Mouse (Mus musculus) spleen, postnatal 4 days (tissue): ENCODE measurements around the gene Stam.

Source experiments
- DNase-seq, 2 experiments: peaks; one replicate each; pipeline ENCODE4 v3.0.0; 2022; ENCODE audit warnings: low spot score in 2 of 2

Stam gene

DNA sequence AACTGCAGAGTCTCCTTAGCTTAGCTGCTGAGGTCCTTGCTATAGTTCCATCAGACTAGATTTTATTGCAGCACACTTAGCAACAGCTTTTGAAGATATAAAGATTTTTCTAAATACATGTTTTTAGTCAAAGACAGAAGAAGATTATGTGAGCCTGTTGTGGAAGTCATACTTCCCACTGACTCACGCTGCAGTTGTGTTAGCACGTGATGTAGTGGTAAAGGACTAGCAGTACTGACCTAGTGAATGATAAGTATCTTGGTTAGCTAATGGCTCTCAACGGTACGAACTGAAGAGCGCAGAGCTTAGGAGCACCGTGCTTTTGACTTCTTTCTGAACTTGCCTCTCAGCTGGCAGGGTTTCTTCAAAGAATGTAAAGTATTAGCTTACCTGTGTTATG, 52.5 kb downstream of the Stam start:
- DNase-seq = no peak

DNA sequence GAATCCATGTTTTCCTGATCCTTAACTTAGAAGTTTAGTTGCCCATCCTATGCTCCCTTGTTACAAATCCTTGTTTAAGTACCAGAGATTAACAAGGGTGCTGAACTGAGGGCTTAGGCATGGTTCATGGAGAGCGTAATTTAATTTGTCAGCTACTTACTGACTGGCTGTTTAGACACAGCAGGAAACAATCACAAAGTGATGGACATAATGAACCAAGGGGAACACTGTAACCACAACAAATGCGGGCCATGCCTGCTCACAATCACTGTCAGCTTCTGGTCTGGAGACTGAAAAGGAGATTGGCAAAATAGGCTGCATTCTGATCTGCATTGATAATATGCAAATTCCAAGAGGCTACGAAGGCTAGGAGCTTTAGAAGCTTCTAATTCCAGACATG, 53.7 kb downstream of the Stam start:
- DNase-seq = no peak

DNA sequence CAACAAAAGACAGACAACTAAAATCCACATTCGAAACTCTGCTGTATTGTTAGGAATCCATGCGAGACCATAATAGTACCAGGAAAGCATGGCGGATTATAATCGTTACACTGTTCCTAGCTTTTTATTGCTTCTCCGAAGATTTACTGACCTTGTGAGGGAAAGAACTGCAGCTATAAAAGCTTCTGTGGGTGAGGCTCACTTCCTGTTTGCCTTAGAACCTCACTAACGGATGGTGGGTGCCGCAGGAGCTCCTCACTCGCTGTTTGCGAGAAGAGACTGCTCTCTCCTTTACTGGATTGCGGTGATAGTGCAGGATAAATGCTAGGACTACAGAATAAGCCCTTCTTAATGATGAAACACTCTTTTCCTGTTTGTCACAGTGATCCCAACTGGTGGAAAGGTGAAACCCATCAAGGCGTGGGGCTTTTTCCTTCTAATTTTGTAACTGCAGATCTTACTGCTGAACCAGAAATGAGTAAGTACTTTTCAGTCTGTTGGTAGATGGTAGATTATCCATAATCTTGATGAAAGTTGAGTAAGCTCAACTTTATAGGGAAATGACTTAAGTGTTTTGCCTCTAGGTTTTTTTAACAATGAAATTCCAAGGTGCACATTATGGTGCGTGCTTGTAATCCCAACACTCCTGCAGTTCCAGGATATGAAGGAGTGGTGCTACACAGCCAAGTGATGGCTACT, 56.9 kb downstream of the Stam start:
- no peak for DNase-seq

DNA sequence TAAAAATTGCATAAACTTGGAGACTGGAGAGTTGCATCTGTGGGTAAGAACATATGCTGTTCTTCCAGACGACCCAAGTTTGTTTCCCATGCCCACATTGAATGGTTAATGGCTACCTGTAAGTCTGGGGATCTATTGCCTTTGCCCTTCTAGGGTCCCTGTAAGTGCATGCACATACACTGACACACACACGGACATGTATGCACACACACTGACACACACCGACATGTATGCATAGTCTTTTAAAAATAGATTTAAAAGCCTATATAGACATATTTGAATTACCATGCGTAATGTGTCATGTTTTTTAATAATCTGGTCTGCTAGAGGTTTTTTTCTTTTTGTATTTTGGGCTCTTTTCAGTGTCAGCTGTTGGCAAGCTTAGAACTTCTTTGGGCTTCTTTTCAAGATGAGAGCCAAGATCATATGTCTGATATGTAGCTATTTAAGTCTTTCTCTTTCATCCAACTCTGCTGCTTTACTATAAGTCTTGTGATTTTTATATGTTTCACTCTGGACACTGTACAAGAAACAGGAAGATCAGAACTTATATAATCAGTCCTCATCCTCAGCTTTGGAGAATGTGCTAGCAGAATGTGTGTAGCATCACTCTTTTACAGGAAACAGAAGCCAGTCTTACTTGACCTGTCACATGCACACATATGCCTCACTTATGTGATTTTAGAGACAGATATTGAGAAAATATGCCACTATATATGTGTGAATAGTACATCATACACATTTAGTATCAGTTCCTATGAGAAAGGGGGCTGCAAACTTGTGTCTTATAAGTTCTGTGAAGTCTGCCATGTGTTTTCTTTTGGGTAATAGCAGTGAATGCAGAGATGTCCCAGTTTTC, 58.8 kb downstream of the Stam start:
- no peak for DNase-seq

DNA sequence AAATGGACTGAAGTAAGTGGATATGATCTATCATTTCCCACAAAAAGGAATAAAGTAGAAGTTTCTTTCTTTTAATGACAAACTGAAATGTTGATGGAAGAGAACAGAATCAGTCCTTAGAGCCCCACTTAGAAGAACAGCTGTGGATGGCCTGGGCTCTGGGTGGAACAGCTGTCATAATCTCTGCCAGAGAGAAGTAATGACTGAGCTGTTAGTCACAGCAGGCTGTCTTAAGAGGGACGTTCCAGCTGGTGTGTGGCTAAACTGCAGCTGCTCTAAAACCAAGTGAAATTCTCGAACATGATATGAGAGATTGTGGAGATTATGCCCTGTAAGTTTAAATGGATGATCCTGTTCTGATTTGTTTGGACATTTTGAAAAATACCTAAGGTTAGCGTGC, 63.0 kb downstream of the Stam start:
- no peak for DNase-seq

DNA sequence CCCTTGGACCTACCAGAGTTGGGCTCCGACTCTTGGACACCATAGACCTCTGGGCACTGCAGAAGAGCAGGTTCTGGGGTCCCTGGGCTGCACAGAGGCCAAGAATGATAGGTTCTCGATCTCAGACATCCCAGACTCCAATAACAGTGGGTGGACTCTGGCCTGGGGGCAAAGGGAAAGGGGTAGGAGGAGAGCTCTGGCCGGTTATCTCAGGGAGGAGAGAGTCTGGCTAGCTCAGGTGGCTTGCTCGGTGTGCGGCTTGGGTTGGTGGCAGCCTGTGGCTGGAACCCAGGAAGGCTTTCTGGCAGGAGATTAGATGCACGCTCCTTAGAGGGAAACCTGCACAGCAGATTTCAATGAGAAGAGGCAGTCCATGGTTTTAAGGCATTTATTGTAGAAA, 65.7 kb downstream of the Stam start:
- DNase-seq = no peak

DNA sequence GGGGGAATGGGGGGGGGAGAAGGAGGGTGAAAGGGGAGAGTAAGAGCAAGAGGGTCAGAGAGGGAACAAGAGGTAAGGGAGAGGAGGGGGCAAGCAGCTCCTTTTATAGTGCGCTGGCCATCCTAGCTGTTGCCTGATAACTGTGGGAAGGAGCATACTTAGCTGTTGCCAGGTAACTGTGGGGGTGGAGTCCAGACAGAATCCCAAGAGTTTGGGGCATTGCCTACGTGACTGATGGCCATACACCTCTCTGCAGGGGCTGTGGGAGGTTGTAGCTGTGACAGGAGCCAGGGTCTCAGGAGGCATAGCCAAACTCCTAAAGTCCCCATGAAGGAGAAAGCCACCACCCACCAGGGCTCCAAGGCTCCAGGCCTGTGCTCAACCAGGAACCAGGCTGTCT, 66.1 kb downstream of the Stam start:
- DNase-seq = no peak

DNA sequence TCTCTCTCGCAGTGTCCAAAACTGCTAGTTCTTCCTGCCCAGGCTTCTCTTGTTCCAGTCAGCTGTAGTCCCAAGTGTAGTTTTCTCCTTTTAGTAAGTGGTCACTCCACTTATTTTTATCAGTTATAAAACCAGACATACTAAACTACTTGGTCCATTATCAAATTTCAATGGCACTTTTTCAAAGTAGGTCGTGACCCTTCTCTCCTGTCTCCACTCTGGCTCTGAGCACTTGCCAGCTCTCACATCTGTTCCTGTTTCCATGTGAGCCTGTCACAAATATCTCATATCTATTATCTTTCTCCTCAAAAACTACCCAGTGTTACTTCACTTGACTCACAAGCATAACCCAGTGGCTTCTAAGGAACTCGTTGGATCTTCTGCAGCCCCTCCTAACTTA, 71.4 kb downstream of the Stam start:
- DNase-seq = no peak

DNA sequence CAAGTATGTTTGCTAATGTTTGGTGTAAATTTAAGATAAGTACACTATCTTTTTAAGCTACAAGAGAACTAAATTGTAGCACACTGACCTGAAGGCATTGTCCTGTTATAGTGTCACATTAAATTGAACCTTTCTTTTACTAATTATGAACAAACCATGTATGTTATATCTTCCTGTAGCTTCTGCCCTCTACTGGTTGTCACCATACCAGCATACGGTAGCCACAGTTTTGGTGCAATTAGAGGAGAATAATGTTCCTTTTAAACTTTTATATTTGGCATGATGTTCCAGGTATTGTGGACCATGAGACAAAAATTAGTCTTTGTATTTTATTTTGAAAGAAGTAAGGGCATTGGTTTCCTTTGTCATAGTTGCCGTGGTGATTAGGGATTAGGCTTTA, 73.0 kb downstream of the Stam start:
- no peak for DNase-seq

DNA sequence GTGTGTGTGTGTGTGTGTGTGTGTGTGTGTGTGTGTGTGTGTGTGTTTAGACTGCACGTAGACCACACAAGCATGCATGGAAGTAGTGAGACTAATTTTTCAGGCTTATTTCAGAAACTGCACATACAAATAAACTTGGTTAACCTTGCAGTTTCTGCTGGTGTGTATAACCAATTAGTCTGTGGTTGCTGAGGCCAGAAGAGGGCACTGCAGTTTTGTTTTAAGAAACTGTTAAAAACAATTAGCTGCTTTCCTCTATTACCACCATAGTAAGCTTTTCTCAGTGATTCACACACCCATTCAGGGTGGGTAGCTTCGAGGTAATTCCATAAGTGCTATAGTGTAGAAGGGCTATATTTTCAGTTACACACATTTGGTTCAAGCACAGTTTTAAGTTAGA, 76.9 kb downstream of the Stam start:
- DNase-seq = no peak

DNA sequence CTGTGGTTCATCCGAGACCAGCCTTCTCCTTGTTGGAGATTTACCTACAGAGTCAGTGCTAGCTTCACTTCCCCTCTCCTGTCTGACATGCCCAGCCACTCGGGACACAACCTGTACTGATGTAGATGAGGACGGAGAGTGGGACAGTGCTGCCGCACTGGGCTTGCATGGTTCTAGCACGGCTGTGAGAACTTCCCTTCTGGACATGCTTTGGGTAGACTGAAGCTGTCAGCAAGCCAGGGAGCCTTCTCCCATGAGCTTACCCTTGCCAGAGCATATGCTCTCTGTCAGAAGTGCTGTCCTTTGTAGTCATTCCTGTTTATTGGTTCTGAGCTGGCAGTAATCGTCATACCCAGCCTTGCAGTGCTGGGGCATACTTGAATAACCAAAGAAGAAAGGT, 78.0 kb downstream of the Stam start:
- no peak for DNase-seq

DNA sequence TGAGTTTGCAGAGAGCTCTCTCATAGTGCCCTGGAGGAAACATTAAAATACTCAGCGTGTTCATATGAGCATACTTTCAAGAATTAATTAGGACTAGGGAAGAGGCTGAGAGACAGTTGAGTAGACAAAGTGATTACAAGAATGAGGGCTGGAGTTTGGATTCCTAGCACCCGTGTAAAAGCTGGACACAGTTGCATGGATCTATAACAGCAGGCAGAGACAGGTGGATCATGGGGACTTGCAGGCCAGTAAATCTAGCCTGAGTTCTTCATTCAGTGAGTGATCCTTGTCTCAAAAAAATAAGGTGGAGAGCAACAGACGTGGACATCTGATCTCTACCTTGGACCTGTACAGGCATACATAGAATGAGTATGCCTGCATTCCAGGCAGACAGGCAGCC, 85.1 kb downstream of the Stam start:
- no peak for DNase-seq

DNA sequence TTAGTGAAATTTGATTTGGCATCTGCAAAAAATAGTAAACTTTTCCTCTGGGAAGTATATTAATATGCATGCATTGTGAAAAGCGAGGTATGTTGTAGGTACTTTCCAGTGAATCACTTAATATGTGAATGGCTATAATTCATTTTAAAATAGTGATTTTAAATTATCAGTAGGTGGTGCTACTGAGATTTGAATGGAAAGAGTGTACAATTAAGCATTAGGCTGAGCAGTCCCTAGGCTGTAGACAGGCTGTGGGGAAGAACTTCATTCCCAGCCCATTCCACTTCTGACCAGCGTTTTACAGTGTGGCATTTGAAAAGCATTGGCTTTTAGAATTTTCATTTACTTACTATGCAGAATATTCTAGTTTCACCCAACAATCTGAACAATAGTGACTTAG, 85.9 kb downstream of the Stam start:
- DNase-seq = no peak

DNA sequence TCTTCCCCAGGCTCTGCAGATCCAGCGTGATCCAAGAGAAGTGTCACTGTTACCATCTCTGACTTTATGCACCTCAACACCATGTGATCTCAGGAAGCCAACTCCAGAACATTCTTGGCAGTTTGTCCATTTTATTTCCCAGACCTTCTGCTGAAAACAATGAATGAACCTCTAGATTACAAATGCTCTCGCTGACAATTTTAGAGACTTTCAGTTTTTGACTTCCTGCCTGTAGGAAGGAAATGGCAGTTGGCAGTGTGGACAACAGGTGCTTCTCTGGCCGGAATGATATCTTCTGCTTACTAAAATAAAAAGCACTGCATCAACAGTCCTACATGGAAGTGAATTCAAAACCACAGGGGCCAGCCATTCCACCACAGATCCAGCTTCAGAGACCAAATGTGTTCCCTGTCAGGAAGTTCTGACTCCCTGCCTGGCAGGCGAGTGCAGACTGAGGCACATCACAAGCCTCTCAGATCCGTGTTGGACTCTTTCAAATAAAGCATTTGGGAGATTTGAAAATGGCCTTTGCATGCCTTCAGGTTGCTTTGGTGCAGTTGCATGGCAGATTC, 90.6 kb downstream of the Stam start:
- DNase-seq = no peak

DNA sequence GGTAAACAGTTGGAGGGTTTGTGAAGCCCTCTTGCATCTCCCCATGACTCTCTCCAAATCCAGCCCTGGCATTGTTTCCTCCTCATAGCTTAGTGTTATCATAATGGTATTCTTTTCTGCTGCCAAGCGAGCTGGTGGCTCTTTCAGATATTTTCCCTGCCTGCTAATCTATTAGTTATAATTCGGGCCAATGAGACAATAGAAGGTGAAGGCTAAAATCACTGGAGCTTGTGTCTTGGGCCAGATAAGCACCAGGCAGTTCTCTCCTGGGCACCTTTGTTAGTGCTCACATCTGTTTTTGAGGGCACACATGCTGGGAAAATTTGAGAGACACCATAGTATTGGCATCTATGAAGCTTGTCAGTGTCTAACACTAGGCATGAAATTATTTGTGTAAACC, 91.2 kb downstream of the Stam start:
- DNase-seq = no peak

DNA sequence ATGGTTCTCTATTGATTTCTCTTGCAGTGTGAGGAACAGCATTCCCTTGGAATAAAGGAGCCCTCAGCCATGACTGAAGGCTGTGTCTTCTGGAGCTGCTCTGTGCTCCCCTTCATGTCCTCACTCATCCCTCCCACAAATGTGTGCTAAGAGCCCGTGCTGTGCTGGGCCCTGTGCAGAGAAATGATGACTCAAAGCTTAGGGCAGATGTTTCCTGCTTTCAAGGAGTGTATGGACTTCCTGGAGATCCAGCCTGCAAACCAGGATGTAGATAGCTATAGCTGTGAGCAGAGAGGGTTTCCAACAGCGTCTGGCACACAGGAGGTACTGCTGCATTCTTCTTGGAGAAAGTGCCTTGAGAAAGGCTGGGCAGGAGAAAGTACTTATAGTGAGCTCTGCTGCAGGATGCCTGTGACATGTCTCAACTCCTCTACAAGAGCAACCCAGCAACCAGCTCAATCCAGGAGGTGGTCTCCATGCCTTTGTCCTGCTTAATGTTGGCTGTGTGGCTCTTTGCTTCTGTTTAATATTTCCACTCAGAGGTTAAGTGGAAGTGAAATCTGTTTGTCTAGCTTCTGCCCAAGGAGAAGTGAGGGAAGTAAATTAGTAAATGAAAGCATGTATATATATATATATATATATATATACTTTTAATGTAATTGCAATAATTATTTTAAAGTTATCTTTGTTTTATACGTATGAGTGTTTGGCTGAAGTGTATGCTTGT, 91.9 kb downstream of the Stam start:
- no peak for DNase-seq

DNA sequence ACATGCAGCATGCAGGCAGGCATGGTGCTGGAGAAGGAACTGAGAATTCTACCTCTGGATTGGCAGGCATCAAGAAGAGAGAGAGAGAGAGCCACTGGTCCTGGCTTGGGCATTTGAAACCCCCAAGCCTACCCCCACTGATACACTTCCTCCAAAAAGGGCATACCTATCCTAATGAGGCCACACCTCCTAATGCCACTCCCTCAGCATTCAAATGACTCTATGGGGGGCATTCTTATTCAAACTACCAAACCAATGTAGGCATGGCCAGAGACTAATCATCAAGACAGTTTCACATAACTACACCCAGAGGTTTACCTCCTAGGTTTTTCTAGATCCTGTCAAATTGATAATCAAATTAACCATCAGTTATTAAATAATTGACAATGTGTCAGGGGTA, 93.8 kb downstream of the Stam start:
- no peak for DNase-seq

DNA sequence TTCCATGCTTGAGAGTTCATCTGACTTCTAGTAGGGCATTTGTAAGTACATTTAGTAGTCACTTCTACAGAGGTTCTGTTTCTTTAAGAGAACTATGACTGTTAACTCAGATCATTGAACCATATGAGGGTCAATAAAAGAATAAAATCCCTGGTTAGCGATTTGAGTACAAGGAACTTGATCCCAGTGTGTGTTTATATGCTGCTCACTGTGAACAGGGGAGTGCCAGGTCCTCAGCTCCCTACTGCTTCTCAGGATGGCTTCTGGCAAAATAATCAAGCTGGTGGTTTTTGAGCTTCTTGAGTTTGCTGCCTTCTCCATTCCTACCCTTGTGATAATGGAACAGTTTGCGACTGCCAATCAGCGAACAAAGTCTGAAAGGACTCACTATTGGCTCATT, 100.4 kb downstream of the Stam start, which contains the start of gene Tmem236:
Tmem236 (plus strand) TSS at position 190 of the 400 bp plus-strand sequence.
- DNase-seq = no peak

DNA sequence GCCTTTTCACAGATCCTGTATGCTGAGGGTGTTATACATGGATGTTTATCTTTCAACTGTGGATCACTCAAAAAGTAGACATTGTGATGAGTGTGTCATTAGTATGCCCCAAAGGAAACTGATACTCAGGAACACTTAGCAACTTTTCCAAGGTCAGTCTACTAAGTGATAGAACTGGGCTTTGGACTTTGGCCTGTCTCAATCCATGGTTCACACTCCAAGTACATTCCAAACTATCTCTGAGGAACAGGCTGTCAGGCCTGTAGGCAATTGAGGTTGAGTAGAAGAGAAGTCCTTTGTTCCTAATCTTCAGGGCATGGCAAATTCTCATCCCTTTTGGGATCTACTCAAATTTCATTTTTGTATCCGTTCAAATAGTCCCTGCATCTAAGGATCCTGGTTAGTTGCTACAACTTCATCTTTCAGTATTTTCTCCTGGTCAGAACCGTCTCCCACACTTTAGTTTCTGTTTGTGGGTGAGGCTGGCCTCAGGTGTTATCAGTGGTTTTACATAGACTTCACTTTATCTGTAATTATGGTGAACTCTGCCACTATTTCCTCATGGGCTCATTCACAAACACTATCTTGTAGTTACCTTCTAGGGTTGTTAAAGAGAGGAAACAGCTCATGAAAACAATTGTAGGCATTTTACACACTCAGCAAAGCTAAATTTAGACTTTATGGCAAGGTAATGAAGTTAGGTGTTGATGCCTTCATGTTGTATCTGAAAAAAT, 102.7 kb downstream of the Stam start:
- no peak for DNase-seq

DNA sequence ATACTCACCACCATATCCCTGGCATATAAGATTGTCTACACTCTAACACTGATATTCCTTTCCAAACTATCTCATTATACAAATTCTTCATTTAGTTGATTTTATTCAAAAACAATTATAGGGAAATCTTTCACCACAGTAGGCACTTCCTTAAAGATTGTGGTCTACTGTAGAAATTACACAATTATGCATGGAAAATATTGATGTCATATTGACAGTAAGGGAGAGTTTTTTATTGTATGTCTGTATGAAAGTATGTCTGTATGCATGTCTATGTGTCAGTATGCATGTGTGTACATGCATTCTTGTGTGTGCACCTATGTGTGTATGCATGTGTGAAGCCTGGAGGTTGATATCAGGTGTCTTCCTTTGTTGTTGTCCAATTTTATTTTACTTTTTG, 110.5 kb downstream of the Stam start:
- no peak for DNase-seq

DNA sequence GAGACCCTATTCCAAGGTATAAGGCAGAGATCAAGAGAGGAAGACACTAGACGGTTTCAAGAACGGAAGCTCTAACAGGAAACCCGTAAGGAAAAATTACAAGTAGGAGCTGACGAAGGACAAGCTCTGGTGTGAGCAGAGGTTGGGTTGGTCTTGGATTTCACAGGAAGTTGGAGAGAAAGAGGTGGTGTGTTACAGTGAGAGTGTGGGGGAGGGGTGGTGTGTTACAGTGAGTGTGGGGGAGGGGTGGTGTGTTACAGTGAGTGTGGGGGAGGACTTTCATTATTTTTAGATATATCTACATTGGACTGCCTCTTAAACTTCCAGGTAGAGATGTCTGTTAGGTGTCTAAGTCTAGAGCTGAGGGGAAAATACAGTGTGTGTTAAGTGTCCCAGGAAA, 116.8 kb downstream of the Stam start:
- no peak for DNase-seq

DNA sequence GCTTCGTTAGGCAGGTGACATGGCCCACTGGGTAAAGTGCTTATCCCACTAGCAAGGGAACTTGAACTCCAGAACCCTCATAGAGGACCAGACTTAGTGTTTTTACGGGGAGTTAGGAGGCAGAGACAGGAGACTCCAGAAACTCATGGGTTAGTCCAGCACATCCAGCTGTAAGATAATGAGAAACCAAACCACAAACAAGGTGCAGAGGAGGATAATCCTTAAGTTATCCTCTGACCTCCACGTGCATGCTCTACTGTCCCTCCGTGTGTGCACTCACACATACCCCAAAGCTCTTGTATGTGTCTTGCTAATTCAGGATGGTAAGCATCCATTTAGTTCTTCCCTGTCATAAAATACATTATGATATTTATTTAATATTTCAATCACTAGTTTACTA, 117.7 kb downstream of the Stam start:
- DNase-seq = no peak
